Mouse (Mus musculus): ENCODE measurements at regions not wholly inside any gene's neighbourhood (a gene's known extent, or its start where the extent isn't known, plus 50 kb on each side); places are given as distances from the start of the nearest gene placed in this dataset.
A peak's percentile ranks its signal among the peaks of the same experiment; 100 is the strongest.
"Not testable (repeated sequence)": the region's sequence is repeated elsewhere in the genome, so short reads cannot be mapped to it uniquely, and the experiment has no call there.

GRCm38 (mm10) chr7:70300516-70300915 lies 66.0 kb downstream of the Nr2f2 start:
- DNase-seq = peak; percentile 95

- DNase-seq = no peak
These were observed 75.1 kb downstream of the Nr2f2 start for GRCm38 (mm10) chr7:70291431-70291830.

GRCm38 (mm10) chr7:70290733-70291320 lies 75.7 kb downstream of the Nr2f2 start:
- DNase-seq = no peak

GRCm38 (mm10) chr7:70290277-70290676 lies 76.3 kb downstream of the Nr2f2 start:
- no peak for DNase-seq

GRCm38 (mm10) chr7:70288621-70289020 lies 77.9 kb downstream of the Nr2f2 start:
- DNase-seq = no peak

- DNase-seq = peak; percentile 37
These were observed 78.6 kb downstream of the Nr2f2 start for GRCm38 (mm10) chr7:70287891-70288421.

GRCm38 (mm10) chr7:70286836-70287355 lies 79.6 kb downstream of the Nr2f2 start:
- no peak for DNase-seq

- no peak for DNase-seq
These were observed 81.2 kb downstream of the Nr2f2 start for GRCm38 (mm10) chr7:70285344-70285743.

GRCm38 (mm10) chr7:70283836-70284235 lies 82.7 kb downstream of the Nr2f2 start:
- no peak for DNase-seq

- DNase-seq = no peak
These were observed 83.4 kb downstream of the Nr2f2 start for GRCm38 (mm10) chr7:70283166-70283565.

- no peak for DNase-seq
These were observed 84.5 kb downstream of the Nr2f2 start for GRCm38 (mm10) chr7:70281891-70282515.

- DNase-seq = no peak
These were observed 85.2 kb downstream of the Nr2f2 start for GRCm38 (mm10) chr7:70281381-70281750.

- DNase-seq = peak; percentile 10
These were observed 85.7 kb downstream of the Nr2f2 start for GRCm38 (mm10) chr7:70280643-70281380.

- DNase-seq = no peak
These were observed 86.5 kb downstream of the Nr2f2 start for GRCm38 (mm10) chr7:70279927-70280642.

GRCm38 (mm10) chr7:70279101-70279500 lies 87.4 kb downstream of the Nr2f2 start:
- no peak for DNase-seq

- DNase-seq = no peak
These were observed 90.5 kb downstream of the Nr2f2 start for GRCm38 (mm10) chr7:70276078-70276477.

GRCm38 (mm10) chr7:70274312-70274711 lies 92.2 kb downstream of the Nr2f2 start:
- DNase-seq = no peak

- peak; percentile 28 for DNase-seq
These were observed 99.5 kb downstream of the Nr2f2 start for GRCm38 (mm10) chr7:70267075-70267474.

- DNase-seq = no peak
These were observed 109.7 kb downstream of the Nr2f2 start for GRCm38 (mm10) chr7:70256806-70257205.

GRCm38 (mm10) chr7:70255072-70255471 lies 111.5 kb downstream of the Nr2f2 start:
- no peak for DNase-seq

GRCm38 (mm10) chr7:70253275-70253674 lies 113.3 kb downstream of the Nr2f2 start:
- no peak for DNase-seq

- not testable (repeated sequence) for DNase-seq
These were observed 127.5 kb downstream of the Nr2f2 start for GRCm38 (mm10) chr7:70239059-70239458.

GRCm38 (mm10) chr7:70219310-70219709 lies 147.2 kb downstream of the Nr2f2 start:
- DNase-seq = no peak
